Mouse (Mus musculus) heart, postnatal 25 days (tissue): ENCODE measurements at regions not wholly inside any gene's neighbourhood (a gene's known extent, or its start where the extent isn't known, plus 50 kb on each side); places are given as distances from the start of the nearest gene placed in this dataset.

ENCODE experiments used
- DNase-seq: peaks from one replicate; pipeline ENCODE4 v3.0.0; 2022; ENCODE audit warnings: low spot score
- intact Hi-C: fragments of 180-260 bp; cut with DNase I; formaldehyde crosslinking; loops from one replicate; pipeline ENCODE4 v1.15.1; 2025

GRCm38 (mm10) chr13:101568985-101569631, 198.9 kb downstream of the Pik3r1 start:
- intact Hi-C loops: no loop called here

GRCm38 (mm10) chr13:101565323-101565722, 202.7 kb downstream of the Pik3r1 start:
- intact Hi-C loops: no loop called here
- no peak for DNase-seq

More at GRCm38 (mm10) chr13:101568985-101569631, 198.9 kb downstream of the Pik3r1 start:
- DNase-seq: no peak

GRCm38 (mm10) chr13:101555371-101555874, 212.6 kb downstream of the Pik3r1 start:
- no peak for DNase-seq
- intact Hi-C loops: no loop called here

- DNase-seq: no peak
- intact Hi-C loops: no loop called here
Observed at GRCm38 (mm10) chr13:101553131-101553549, 214.9 kb downstream of the Pik3r1 start.

- intact Hi-C loops: no loop called here
- DNase-seq: no peak
Observed at GRCm38 (mm10) chr13:101552451-101552850, 215.6 kb downstream of the Pik3r1 start.

- intact Hi-C loops: no loop called here
Observed at GRCm38 (mm10) chr13:101551068-101551467, 216.9 kb downstream of the Pik3r1 start.

GRCm38 (mm10) chr13:101550526-101550925, 217.5 kb downstream of the Pik3r1 start:
- DNase-seq: no peak
- intact Hi-C loops: no loop called here

More at GRCm38 (mm10) chr13:101551068-101551467, 216.9 kb downstream of the Pik3r1 start:
- DNase-seq: no peak

GRCm38 (mm10) chr13:101547887-101548286, 220.1 kb downstream of the Pik3r1 start:
- intact Hi-C loops: no loop called here
- DNase-seq: no peak

GRCm38 (mm10) chr13:101547365-101547764, 220.7 kb downstream of the Pik3r1 start:
- no peak for DNase-seq
- intact Hi-C loops: no loop called here

GRCm38 (mm10) chr13:101545344-101546181, 222.5 kb downstream of the Pik3r1 start:
- no peak for DNase-seq
- intact Hi-C loops: no loop called here

- intact Hi-C loops: no loop called here
- no peak for DNase-seq
Observed at GRCm38 (mm10) chr13:101540391-101541191, 227.4 kb downstream of the Pik3r1 start.

- intact Hi-C loops: no loop called here
- no peak for DNase-seq
Observed at GRCm38 (mm10) chr13:101538110-101538509, 229.9 kb downstream of the Pik3r1 start.

GRCm38 (mm10) chr13:101536019-101536418, 232.0 kb downstream of the Pik3r1 start:
- intact Hi-C loops: no loop called here
- no peak for DNase-seq

- intact Hi-C loops: no loop called here
- DNase-seq: no peak
Observed at GRCm38 (mm10) chr13:101535331-101535866, 232.6 kb downstream of the Pik3r1 start.

GRCm38 (mm10) chr13:101534490-101534889, 233.5 kb downstream of the Pik3r1 start:
- intact Hi-C loops: no loop called here
- DNase-seq: no peak

GRCm38 (mm10) chr13:101532913-101533312, 235.1 kb downstream of the Pik3r1 start:
- no peak for DNase-seq
- intact Hi-C loops: no loop called here

GRCm38 (mm10) chr13:101527691-101528090, 240.3 kb downstream of the Pik3r1 start:
- no peak for DNase-seq
- intact Hi-C loops: no loop called here

GRCm38 (mm10) chr13:101524781-101525180, 243.2 kb downstream of the Pik3r1 start:
- DNase-seq: no peak
- intact Hi-C loops: no loop called here

- no peak for DNase-seq
- intact Hi-C loops: no loop called here
Observed at GRCm38 (mm10) chr13:101524223-101524622, 243.8 kb downstream of the Pik3r1 start.

- no peak for DNase-seq
- intact Hi-C loops: no loop called here
Observed at GRCm38 (mm10) chr13:101523492-101523891, 244.5 kb downstream of the Pik3r1 start.
